Mouse (Mus musculus): Measurements from ENCODE around the gene Tln2. TPM values are rescaled to one million over a fixed set of nuclear protein-coding genes. Genes with fewer than 3 reads are reported as not detected.

Tln2 gene
- polyA plus RNA-seq, 1 experiment from 2014 or later = 27.6 TPM

- Histone ChIP-seq H3K4me1 (replicated peaks; ENCODE audit: control insufficient read depth, insufficient read depth, low read length) (peaks cover 33% of the 10 kb centered on the region; the same call in 1 of the 2 replicates), H3K27me3 (replicated peaks; ENCODE audit: control insufficient read depth, insufficient read depth, low read length) (no peaks in the 10 kb centered on the region), H3K36me3 (ENCODE audit: control insufficient read depth, insufficient read depth, low read length) (no peaks in the 10 kb centered on the region), H3K9me3 (ENCODE audit: control insufficient read depth, low read length) (no peaks in the 10 kb centered on the region), H3K4me2 (ENCODE audit: low read length) (no peak overlapping the region), H3K4me3 (ENCODE audit: low read depth, low read length) (no peak overlapping the region), H3K9ac (ENCODE audit: low read length) (no peak overlapping the region), H3K27ac (ENCODE audit: low read depth) (no peak overlapping the region; the same call in 1 of the 2 replicates)
- DNase-seq (ENCODE audit: low spot score) (no peak), ATAC-seq (replicated peaks; ENCODE audit: low FRiP score, low TSS enrichment, low read depth) (no peak)
- 45% methylated on average over 12 of the region's 12 CpGs for WGBS
Measured at GRCm38 (mm10) chr9:67429199-67429892, 130.2 kb downstream of the Tln2 start.

- 84% methylated on average over 15 of the region's 15 CpGs for WGBS
- H3K36me3 ChIP-seq (ENCODE audit: control insufficient read depth, insufficient read depth, low read length) = no peaks in the 10 kb centered on the region
- no peak overlapping the region for H3K4me3 ChIP-seq (ENCODE audit: low read depth, low read length)
- no peaks in the 10 kb centered on the region for H3K9me3 ChIP-seq (ENCODE audit: control insufficient read depth, low read length)
- H3K27me3 ChIP-seq (replicated peaks; ENCODE audit: control insufficient read depth, insufficient read depth, low read length) = no peaks in the 10 kb centered on the region
- no peak overlapping the region for H3K9ac ChIP-seq (ENCODE audit: low read length)
- no peak overlapping the region for H3K4me2 ChIP-seq (ENCODE audit: low read length)
- ATAC-seq (replicated peaks; ENCODE audit: low FRiP score, low TSS enrichment, low read depth) (no peak), DNase-seq (ENCODE audit: low spot score) (no peak)
- H3K4me1 ChIP-seq (replicated peaks; ENCODE audit: control insufficient read depth, insufficient read depth, low read length) = peaks cover 33% of the 10 kb centered on the region; the same call in 1 of the 2 replicates
- no peak overlapping the region for H3K27ac ChIP-seq (ENCODE audit: low read depth)
Measured at GRCm38 (mm10) chr9:67428306-67429047, 131.0 kb downstream of the Tln2 start.

- H3K4me2 ChIP-seq (ENCODE audit: low read length) = no peak overlapping the region
- peaks cover 31% of the 10 kb centered on the region; the same call in 1 of the 2 replicates for H3K4me1 ChIP-seq (replicated peaks; ENCODE audit: control insufficient read depth, insufficient read depth, low read length)
- H3K27me3 ChIP-seq (replicated peaks; ENCODE audit: control insufficient read depth, insufficient read depth, low read length) = no peaks in the 10 kb centered on the region
- no peak overlapping the region for H3K9ac ChIP-seq (ENCODE audit: low read length)
- H3K27ac ChIP-seq (ENCODE audit: low read depth) = peak overlapping the region; percentile 35; the same call in 1 of the 2 replicates
- no peak for DNase-seq (ENCODE audit: low spot score)
- no peak for ATAC-seq (replicated peaks; ENCODE audit: low FRiP score, low TSS enrichment, low read depth)
- 37% methylated on average over 3 of the region's 3 CpGs for WGBS
- H3K9me3 ChIP-seq (ENCODE audit: control insufficient read depth, low read length) = no peaks in the 10 kb centered on the region
- H3K36me3 ChIP-seq (ENCODE audit: control insufficient read depth, insufficient read depth, low read length) = no peaks in the 10 kb centered on the region
- H3K4me3 ChIP-seq (ENCODE audit: low read depth, low read length) = no peak overlapping the region
Measured at GRCm38 (mm10) chr9:67426304-67426703, 133.2 kb downstream of the Tln2 start.

- DNase-seq (ENCODE audit: low spot score) (no peak), ATAC-seq (replicated peaks; ENCODE audit: low FRiP score, low TSS enrichment, low read depth) (no peak)
- peaks cover 21% of the 10 kb centered on the region; the same call in 1 of the 2 replicates for H3K4me1 ChIP-seq (replicated peaks; ENCODE audit: control insufficient read depth, insufficient read depth, low read length)
- no peaks in the 10 kb centered on the region for H3K36me3 ChIP-seq (ENCODE audit: control insufficient read depth, insufficient read depth, low read length)
- no peaks in the 10 kb centered on the region for H3K27me3 ChIP-seq (replicated peaks; ENCODE audit: control insufficient read depth, insufficient read depth, low read length)
- H3K27ac ChIP-seq (ENCODE audit: low read depth) = no peak overlapping the region
- H3K9ac ChIP-seq (ENCODE audit: low read length) = no peak overlapping the region
- H3K4me3 ChIP-seq (ENCODE audit: low read depth, low read length) = no peak overlapping the region
- no peaks in the 10 kb centered on the region for H3K9me3 ChIP-seq (ENCODE audit: control insufficient read depth, low read length)
- H3K4me2 ChIP-seq (ENCODE audit: low read length) = no peak overlapping the region
- 69% methylated on average over 7 of the region's 7 CpGs for WGBS
Measured at GRCm38 (mm10) chr9:67424110-67424509, 135.4 kb downstream of the Tln2 start.

GRCm38 (mm10) chr9:67418092-67418491 is 141.4 kb downstream of the Tln2 start:
- Histone ChIP-seq H3K4me1 (replicated peaks; ENCODE audit: control insufficient read depth, insufficient read depth, low read length) (peaks cover 3% of the 10 kb centered on the region), H3K36me3 (ENCODE audit: control insufficient read depth, insufficient read depth, low read length) (no peaks in the 10 kb centered on the region), H3K9ac (ENCODE audit: low read length) (no peak overlapping the region), H3K4me2 (ENCODE audit: low read length) (no peak overlapping the region), H3K27ac (ENCODE audit: low read depth) (no peak overlapping the region), H3K4me3 (ENCODE audit: low read depth, low read length) (no peak overlapping the region), H3K27me3 (replicated peaks; ENCODE audit: control insufficient read depth, insufficient read depth, low read length) (no peaks in the 10 kb centered on the region), H3K9me3 (ENCODE audit: control insufficient read depth, low read length) (no peaks in the 10 kb centered on the region)
- DNase-seq (ENCODE audit: low spot score) = no peak
- WGBS = 62% methylated on average over 6 of the region's 6 CpGs
- ATAC-seq (replicated peaks; ENCODE audit: low FRiP score, low TSS enrichment, low read depth) = no peak

GRCm38 (mm10) chr9:67410667-67411066 is 148.8 kb downstream of the Tln2 start:
- Histone ChIP-seq H3K4me3 (ENCODE audit: low read depth, low read length) (no peak overlapping the region), H3K4me2 (ENCODE audit: low read length) (no peak overlapping the region), H3K27me3 (replicated peaks; ENCODE audit: control insufficient read depth, insufficient read depth, low read length) (no peaks in the 10 kb centered on the region), H3K4me1 (replicated peaks; ENCODE audit: control insufficient read depth, insufficient read depth, low read length) (no peaks in the 10 kb centered on the region), H3K36me3 (ENCODE audit: control insufficient read depth, insufficient read depth, low read length) (no peaks in the 10 kb centered on the region), H3K9me3 (ENCODE audit: control insufficient read depth, low read length) (no peaks in the 10 kb centered on the region), H3K27ac (ENCODE audit: low read depth) (no peak overlapping the region), H3K9ac (ENCODE audit: low read length) (no peak overlapping the region)
- ATAC-seq (replicated peaks; ENCODE audit: low FRiP score, low TSS enrichment, low read depth) (no peak), DNase-seq (ENCODE audit: low spot score) (no peak)
- 91% methylated on average over 2 of the region's 2 CpGs for WGBS

GRCm38 (mm10) chr9:67404736-67405135 is 154.8 kb downstream of the Tln2 start:
- H3K4me2 ChIP-seq (ENCODE audit: low read length) = no peak overlapping the region
- H3K4me1 ChIP-seq (replicated peaks; ENCODE audit: control insufficient read depth, insufficient read depth, low read length) = no peaks in the 10 kb centered on the region
- H3K4me3 ChIP-seq (ENCODE audit: low read depth, low read length) = no peak overlapping the region
- H3K27ac ChIP-seq (ENCODE audit: low read depth) = no peak overlapping the region
- DNase-seq (ENCODE audit: low spot score) (no peak), ATAC-seq (replicated peaks; ENCODE audit: low FRiP score, low TSS enrichment, low read depth) (no peak)
- H3K27me3 ChIP-seq (replicated peaks; ENCODE audit: control insufficient read depth, insufficient read depth, low read length) = no peaks in the 10 kb centered on the region
- H3K9ac ChIP-seq (ENCODE audit: low read length) = no peak overlapping the region
- H3K9me3 ChIP-seq (ENCODE audit: control insufficient read depth, low read length) = no peaks in the 10 kb centered on the region
- WGBS = 88% methylated on average over 7 of the region's 7 CpGs
- H3K36me3 ChIP-seq (ENCODE audit: control insufficient read depth, insufficient read depth, low read length) = no peaks in the 10 kb centered on the region

- Histone ChIP-seq H3K27ac (ENCODE audit: low read depth) (no peak overlapping the region), H3K4me1 (replicated peaks; ENCODE audit: control insufficient read depth, insufficient read depth, low read length) (no peaks in the 10 kb centered on the region), H3K9me3 (ENCODE audit: control insufficient read depth, low read length) (no peaks in the 10 kb centered on the region), H3K4me2 (ENCODE audit: low read length) (no peak overlapping the region), H3K36me3 (ENCODE audit: control insufficient read depth, insufficient read depth, low read length) (0 out of 2 replicates have a peak, but pooled peaks cover 4% of the 10 kb centered on the region), H3K4me3 (ENCODE audit: low read depth, low read length) (no peak overlapping the region), H3K27me3 (replicated peaks; ENCODE audit: control insufficient read depth, insufficient read depth, low read length) (no peaks in the 10 kb centered on the region), H3K9ac (ENCODE audit: low read length) (no peak overlapping the region)
- WGBS = 89% methylated on average over 6 of the region's 6 CpGs
- DNase-seq (ENCODE audit: low spot score) (no peak), ATAC-seq (replicated peaks; ENCODE audit: low FRiP score, low TSS enrichment, low read depth) (no peak)
Measured at GRCm38 (mm10) chr9:67399563-67399962, 159.9 kb downstream of the Tln2 start.

Data from intestine, embryonic 14.5 days (tissue).